Mouse (Mus musculus) neural tube, embryonic 15.5 days (tissue): ENCODE results near the gene Gosr1. TPM values are rescaled to one million over a fixed set of nuclear protein-coding genes. Genes with fewer than 3 reads are reported as not detected.
"Not testable (repeated sequence)": the region's sequence is repeated elsewhere in the genome, so short reads cannot be mapped to it uniquely, and the experiment has no call there.

ENCODE experiments used
- ATAC-seq: fragments of 200-750 bp; cut with Nextera tagmentation; 2 replicates; pipeline ENCODE4 v1.8.0; 2017; ENCODE audit warnings: mild to moderate bottlenecking, moderate TSS enrichment, moderate library complexity; ENCODE audit not compliant: low FRiP score
- H3K27ac ChIP-seq: fragments of 300-500 bp; sonication (generic); replicated peaks from 2 replicates; pipeline ENCODE4 v1.5.1; 2015; ENCODE audit warnings: mild to moderate bottlenecking, inconsistent platforms
- H3K27me3 ChIP-seq: fragments of 300-500 bp; sonication (generic); replicated peaks from 2 replicates; pipeline ENCODE4 v1.6.1; 2015; ENCODE audit warnings: inconsistent platforms
- H3K36me3 ChIP-seq: fragments of 300-500 bp; sonication (generic); 2 replicates; pipeline ENCODE4 v1.6.1; 2015; ENCODE audit warnings: inconsistent platforms
- H3K4me1 ChIP-seq: fragments of 300-500 bp; sonication (generic); 2 replicates; pipeline ENCODE4 v1.6.1; 2015; ENCODE audit warnings: inconsistent platforms
- H3K4me2 ChIP-seq: fragments of 300-500 bp; sonication (generic); 2 replicates; pipeline ENCODE4 v1.6.1; 2015; ENCODE audit warnings: inconsistent platforms, mild to moderate bottlenecking, moderate library complexity
- H3K4me3 ChIP-seq: fragments of 300-500 bp; sonication (generic); replicated peaks from 2 replicates; pipeline ENCODE4 v1.5.1; 2015; ENCODE audit warnings: mild to moderate bottlenecking, inconsistent platforms
- H3K9ac ChIP-seq: fragments of 300-500 bp; sonication (generic); replicated peaks from 2 replicates; pipeline ENCODE4 v1.6.1; 2015; ENCODE audit warnings: mild to moderate bottlenecking, inconsistent platforms
- H3K9me3 ChIP-seq: fragments of 300-500 bp; sonication (generic); replicated peaks from 2 replicates; pipeline ENCODE4 v1.6.1; 2016; ENCODE audit warnings: inconsistent platforms
- WGBS: fragments of 180-500 bp; shearing (Covaris S2); methylation state at CpG from one replicate; pipeline ENCODE4 v1.1.7; 2015; ENCODE audit warnings: mixed read lengths; 5-methylcytosine and 5-hydroxymethylcytosine counted together
- polyA plus RNA-seq: library from polyadenylated mRNA; unstranded; fragments of >200 nt; fragmentation: Nextera tagmentation; extraction: Ambion mirVana; gene quantifications from 2 replicates; pipeline ENCODE4 v1.2.1, GENCODE M21; 2015

Gosr1 gene
- polyA plus RNA-seq, 1 experiment from 2014 or later, result 23.1 TPM

GRCm38 (mm10) chr11:76728093-76728492 lies 35.3 kb downstream of the Gosr1 start:
- Histone ChIP-seq H3K4me3 (no peak overlapping the region), H3K4me2 (no peak overlapping the region), H3K9me3 (no peaks in the 10 kb centered on the region), H3K36me3 (peaks cover 40% of the 10 kb centered on the region), H3K27me3 (no peaks in the 10 kb centered on the region), H3K4me1 (no peaks in the 10 kb centered on the region), H3K9ac (no peak overlapping the region), H3K27ac (no peak overlapping the region)
- WGBS, result 77% methylated on average over 11 of the region's 11 CpGs
- no peak for ATAC-seq

GRCm38 (mm10) chr11:76723911-76724310 lies 39.5 kb downstream of the Gosr1 start:
- H3K4me3 ChIP-seq, result no peak overlapping the region
- H3K4me2 ChIP-seq, result no peak overlapping the region
- H3K36me3 ChIP-seq, result peaks cover 13% of the 10 kb centered on the region
- 81% methylated on average over 8 of the region's 8 CpGs for WGBS
- H3K4me1 ChIP-seq, result no peaks in the 10 kb centered on the region
- no peaks in the 10 kb centered on the region for H3K9me3 ChIP-seq
- no peaks in the 10 kb centered on the region for H3K27me3 ChIP-seq
- no peak for ATAC-seq
- no peak overlapping the region for H3K27ac ChIP-seq
- H3K9ac ChIP-seq, result no peak overlapping the region

DNA sequence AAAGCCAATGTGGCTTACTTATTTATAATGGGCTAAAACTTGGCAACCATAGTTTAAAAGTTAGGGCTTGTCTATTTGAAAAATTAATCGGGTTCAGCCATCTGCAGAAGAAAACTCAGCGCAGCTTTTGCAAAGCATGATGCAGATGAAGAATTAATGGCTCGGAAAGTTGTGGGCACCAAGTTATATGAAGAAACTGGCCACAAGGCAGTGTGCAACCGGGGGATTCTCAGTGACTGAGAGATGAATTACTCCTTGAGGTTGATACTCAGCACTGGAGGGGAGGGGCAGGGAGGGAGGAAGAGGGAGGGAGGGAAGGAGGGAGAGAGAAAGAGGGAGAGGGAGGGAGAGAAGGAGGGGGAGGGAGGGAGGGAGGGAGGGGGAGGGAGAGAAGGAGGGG lies 46.4 kb downstream of the Gosr1 start:
- H3K4me2 ChIP-seq, result no peak overlapping the region
- no peak overlapping the region for H3K4me3 ChIP-seq
- H3K27me3 ChIP-seq, result no peaks in the 10 kb centered on the region
- no peak for ATAC-seq
- no peaks in the 10 kb centered on the region for H3K9me3 ChIP-seq
- H3K9ac ChIP-seq, result no peak overlapping the region
- 69% methylated on average over 4 of the region's 4 CpGs for WGBS
- no peaks in the 10 kb centered on the region for H3K4me1 ChIP-seq
- H3K27ac ChIP-seq, result no peak overlapping the region
- H3K36me3 ChIP-seq, result no peaks in the 10 kb centered on the region

- Histone ChIP-seq H3K4me3 (no peak overlapping the region), H3K36me3 (no peaks in the 10 kb centered on the region), H3K4me1 (no peaks in the 10 kb centered on the region), H3K4me2 (no peak overlapping the region), H3K9me3 (no peaks in the 10 kb centered on the region), H3K9ac (no peak overlapping the region), H3K27ac (no peak overlapping the region), H3K27me3 (no peaks in the 10 kb centered on the region)
- 38% methylated on average over 11 of the region's 17 CpGs for whole genome bisulfite sequencing
- no peak for ATAC-seq
Measured at GRCm38 (mm10) chr11:76709625-76710452, 53.5 kb downstream of the Gosr1 start.

DNA sequence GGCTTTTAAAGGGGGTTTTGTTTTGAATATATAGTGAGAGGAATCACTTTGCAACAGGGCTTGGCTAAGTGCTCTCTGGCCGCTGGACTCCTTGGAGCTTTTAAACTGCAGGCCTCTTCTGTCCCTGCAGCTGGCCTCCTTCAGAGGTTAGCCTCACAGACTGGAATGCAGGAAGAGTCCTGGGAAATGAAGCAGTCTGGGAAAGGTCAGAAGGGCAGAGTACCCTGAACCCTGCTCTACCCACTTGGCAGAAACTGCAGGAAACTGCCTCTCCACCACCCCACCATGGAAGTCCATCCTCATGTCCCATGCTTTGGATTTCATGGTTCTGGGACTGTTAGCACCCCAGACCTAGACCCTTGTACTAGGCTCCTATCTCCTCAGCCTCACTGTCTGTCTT lies 54.5 kb downstream of the Gosr1 start:
- Histone ChIP-seq H3K27ac (no peak overlapping the region), H3K4me2 (no peak overlapping the region), H3K9me3 (no peaks in the 10 kb centered on the region), H3K36me3 (no peaks in the 10 kb centered on the region), H3K4me3 (no peak overlapping the region), H3K9ac (no peak overlapping the region), H3K4me1 (no peaks in the 10 kb centered on the region), H3K27me3 (no peaks in the 10 kb centered on the region)
- ATAC-seq, result no peak
- WGBS, result 56% methylated on average over 1 of the region's 1 CpGs

DNA sequence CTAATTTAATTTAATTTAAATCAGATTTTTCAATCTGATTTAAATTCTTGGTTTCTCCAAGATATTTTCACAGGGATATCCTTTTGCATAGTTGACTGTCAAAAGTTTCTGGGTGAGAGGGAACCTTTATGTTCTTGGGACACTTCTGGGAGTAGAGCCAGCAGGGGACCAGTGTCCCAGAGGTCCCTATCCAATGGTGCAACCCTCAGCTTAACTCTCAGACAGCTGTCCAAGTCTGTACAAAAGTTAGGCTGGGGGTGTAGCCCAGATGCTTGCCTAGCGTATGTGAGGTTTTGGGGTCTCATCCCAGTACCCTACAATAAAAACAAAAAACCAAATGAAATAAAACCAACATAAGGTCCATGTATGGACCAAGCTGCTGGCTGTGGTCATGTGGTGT lies 55.3 kb downstream of the Gosr1 start:
- Histone ChIP-seq H3K9ac (no peak overlapping the region), H3K4me3 (no peak overlapping the region), H3K9me3 (no peaks in the 10 kb centered on the region), H3K4me2 (no peak overlapping the region), H3K36me3 (no peaks in the 10 kb centered on the region), H3K27me3 (no peaks in the 10 kb centered on the region), H3K4me1 (no peaks in the 10 kb centered on the region), H3K27ac (no peak overlapping the region)
- ATAC-seq, result no peak
- WGBS, result 97% methylated on average over 1 of the region's 1 CpGs

DNA sequence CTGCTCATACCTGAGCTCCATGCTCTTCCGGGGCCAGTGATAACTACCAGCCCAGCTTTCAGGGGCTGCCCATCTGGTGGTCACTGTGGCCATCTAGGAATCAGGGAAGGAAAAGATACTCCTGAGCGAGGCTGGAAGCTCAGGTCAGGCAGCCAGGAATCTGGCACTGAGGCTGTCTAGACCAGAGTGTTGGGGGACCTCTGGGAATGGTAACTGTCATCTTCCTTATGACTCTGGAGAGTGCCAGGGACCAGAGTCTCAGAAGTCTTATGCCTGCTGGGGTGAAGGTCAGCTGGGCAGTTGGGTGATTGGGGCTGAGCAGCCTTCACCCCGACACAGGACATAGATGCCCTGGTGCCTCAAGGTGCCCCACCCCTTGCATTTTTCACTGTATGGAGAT lies 55.7 kb downstream of the Gosr1 start:
- ATAC-seq, result no peak
- H3K4me1 ChIP-seq, result no peaks in the 10 kb centered on the region
- no peak overlapping the region for H3K27ac ChIP-seq
- H3K4me2 ChIP-seq, result no peak overlapping the region
- 91% methylated on average over 3 of the region's 3 CpGs for WGBS
- no peaks in the 10 kb centered on the region for H3K9me3 ChIP-seq
- no peaks in the 10 kb centered on the region for H3K27me3 ChIP-seq
- H3K36me3 ChIP-seq, result no peaks in the 10 kb centered on the region
- no peak overlapping the region for H3K9ac ChIP-seq
- no peak overlapping the region for H3K4me3 ChIP-seq

DNA sequence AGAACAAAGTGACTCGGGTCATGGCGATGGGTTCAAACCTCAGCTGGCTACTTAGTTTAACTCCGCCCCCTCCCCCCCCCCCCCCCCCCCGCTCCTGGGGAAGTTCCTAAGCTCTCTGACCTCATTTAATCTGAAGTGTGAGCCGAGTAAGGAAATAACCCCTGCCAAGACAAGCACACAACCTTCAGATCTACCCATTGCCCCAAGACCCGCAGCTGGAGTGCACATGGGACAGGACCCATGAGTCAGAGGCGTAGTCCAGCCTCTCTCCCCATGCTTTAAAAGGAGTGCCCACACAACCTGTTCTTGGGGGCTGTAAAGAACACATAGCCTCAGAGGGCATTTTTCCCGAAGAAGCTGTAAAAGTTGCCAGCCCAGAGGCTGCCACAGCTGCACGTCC lies 63.8 kb downstream of the Gosr1 start:
- Histone ChIP-seq H3K27ac (no peak overlapping the region), H3K4me1 (no peaks in the 10 kb centered on the region), H3K27me3 (no peaks in the 10 kb centered on the region), H3K4me3 (no peak overlapping the region), H3K36me3 (no peaks in the 10 kb centered on the region), H3K9ac (no peak overlapping the region), H3K4me2 (peak overlapping the region; percentile 40; the same call in 1 of the 2 replicates), H3K9me3 (no peaks in the 10 kb centered on the region)
- no peak for ATAC-seq
- 63% methylated on average over 7 of the region's 9 CpGs for WGBS

DNA sequence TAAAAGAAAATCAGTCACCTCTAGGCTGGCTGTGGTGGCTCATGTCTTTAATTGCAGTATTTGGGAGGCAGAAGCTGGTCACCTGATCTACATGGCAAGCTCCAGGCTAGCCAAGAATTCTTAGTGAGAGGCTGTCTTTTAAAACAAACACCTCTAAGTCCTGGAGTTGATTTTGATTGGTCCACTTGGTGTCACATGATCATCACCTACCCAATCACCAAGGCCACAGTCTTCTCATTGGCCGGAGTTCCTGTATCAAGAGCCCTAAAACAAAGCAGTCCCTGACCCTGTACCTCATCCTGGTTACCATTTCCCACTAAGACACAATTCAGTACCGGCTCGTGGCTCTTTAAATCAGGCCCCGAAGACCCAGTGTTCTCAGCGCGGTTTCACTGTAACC lies 67.6 kb downstream of the Gosr1 start:
- Histone ChIP-seq H3K27me3 (no peaks in the 10 kb centered on the region), H3K27ac (no peak overlapping the region), H3K4me2 (no peak overlapping the region), H3K4me3 (no peak overlapping the region), H3K36me3 (no peaks in the 10 kb centered on the region), H3K4me1 (no peaks in the 10 kb centered on the region), H3K9ac (no peak overlapping the region), H3K9me3 (no peaks in the 10 kb centered on the region)
- WGBS, result 70% methylated on average over 6 of the region's 6 CpGs
- no peak for ATAC-seq

DNA sequence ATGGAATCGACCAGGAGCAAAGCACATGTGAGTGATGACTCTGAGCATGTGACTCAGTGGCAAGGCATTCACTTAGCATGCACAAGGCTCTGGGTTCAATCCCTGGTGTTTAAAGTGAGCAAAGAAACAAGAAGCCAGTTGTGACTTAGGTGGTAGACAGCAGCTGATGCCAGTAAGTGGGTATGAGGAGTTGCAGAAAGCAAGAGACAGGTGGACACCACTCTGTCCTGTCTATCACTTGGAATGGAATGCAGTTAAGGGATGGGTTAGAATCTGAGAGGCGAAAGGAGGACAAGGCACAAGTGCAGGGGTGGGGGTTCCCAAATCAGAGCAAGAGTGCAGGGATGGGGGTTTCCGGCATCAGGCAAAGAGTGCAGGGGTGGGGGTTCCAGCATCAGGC lies 71.3 kb downstream of the Gosr1 start:
- Histone ChIP-seq H3K4me3 (no peak overlapping the region), H3K36me3 (no peaks in the 10 kb centered on the region), H3K27me3 (no peaks in the 10 kb centered on the region), H3K9ac (no peak overlapping the region), H3K4me1 (no peaks in the 10 kb centered on the region), H3K9me3 (no peaks in the 10 kb centered on the region), H3K4me2 (no peak overlapping the region), H3K27ac (no peak overlapping the region)
- ATAC-seq, result no peak
- 77% methylated on average over 3 of the region's 3 CpGs for WGBS

DNA sequence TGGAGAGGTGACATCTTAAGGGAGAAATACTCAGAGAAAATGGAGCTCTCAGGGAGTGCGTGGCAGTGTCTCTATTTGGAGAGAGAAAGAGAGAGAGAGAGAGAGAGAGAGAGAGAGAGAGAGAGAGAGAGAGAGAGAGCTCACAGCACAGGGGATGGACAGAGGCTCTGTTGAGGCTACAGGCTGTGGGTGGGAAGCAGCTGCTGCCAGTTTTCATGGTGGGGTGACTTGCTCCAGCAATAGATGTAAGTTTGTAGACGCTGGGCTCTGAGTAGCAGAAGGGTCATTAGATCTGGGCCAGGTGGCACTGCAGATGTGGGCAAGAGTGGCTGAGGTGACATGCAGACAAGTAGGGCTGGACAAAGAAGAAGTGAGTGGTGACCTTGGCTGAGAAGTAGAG lies 77.8 kb downstream of the Gosr1 start:
- H3K4me2 ChIP-seq, result no peak overlapping the region
- no peak for ATAC-seq
- no peaks in the 10 kb centered on the region for H3K4me1 ChIP-seq

GRCm38 (mm10) chr11:76679508-76679907 lies 83.9 kb downstream of the Gosr1 start, which contains the start of gene Trarg1:
TSS of gene Trarg1 (plus strand) at chr11:76679808.
- not testable (repeated sequence) for H3K9me3 ChIP-seq, H3K4me1 ChIP-seq, H3K4me3 ChIP-seq, H3K36me3 ChIP-seq, H3K27ac ChIP-seq, H3K9ac ChIP-seq, H3K4me2 ChIP-seq, ATAC-seq
- WGBS, result 39% methylated on average over 6 of the region's 8 CpGs
- peaks cover 12% of the 10 kb centered on the region; the same call in 1 of the 2 replicates for H3K27me3 ChIP-seq

More for the DNA sequence above, 77.8 kb downstream of the Gosr1 start:
- Histone ChIP-seq H3K36me3 (no peaks in the 10 kb centered on the region), H3K9me3 (no peaks in the 10 kb centered on the region), H3K27me3 (no peaks in the 10 kb centered on the region), H3K27ac (no peak overlapping the region), H3K4me3 (no peak overlapping the region), H3K9ac (no peak overlapping the region)
- WGBS, result 61% methylated on average over 2 of the region's 2 CpGs
